Mouse (Mus musculus) kidney, embryonic 15.5 days (tissue): ENCODE data around the gene Tmem211. TPM values are rescaled to one million over a fixed set of nuclear protein-coding genes. Genes with fewer than 3 reads are reported as not detected.

Source experiments
- ATAC-seq: fragments of 200-750 bp; cut with Nextera tagmentation; replicated peaks from 2 replicates; pipeline ENCODE4 v1.8.0; 2017; ENCODE audit warnings: moderate TSS enrichment; ENCODE audit not compliant: low FRiP score
- H3K27ac ChIP-seq: fragments of 300-500 bp; sonication (generic); 2 replicates; pipeline ENCODE4 v1.5.1; 2015; ENCODE audit warnings: mild to moderate bottlenecking, inconsistent platforms
- H3K27me3 ChIP-seq: fragments of 300-500 bp; sonication (generic); 2 replicates; pipeline ENCODE4 v1.6.1; 2015; ENCODE audit warnings: inconsistent platforms
- H3K36me3 ChIP-seq: fragments of 300-500 bp; sonication (generic); 2 replicates; pipeline ENCODE4 v1.6.1; 2015; ENCODE audit warnings: inconsistent platforms
- H3K4me1 ChIP-seq: fragments of 300-500 bp; sonication (generic); 2 replicates; pipeline ENCODE4 v1.6.1; 2015; ENCODE audit warnings: inconsistent platforms
- H3K4me2 ChIP-seq: fragments of 300-500 bp; sonication (generic); 2 replicates; pipeline ENCODE4 v1.6.1; 2015; ENCODE audit warnings: moderate library complexity, mild to moderate bottlenecking, inconsistent platforms
- H3K4me3 ChIP-seq: fragments of 300-500 bp; sonication (generic); replicated peaks from 2 replicates; pipeline ENCODE4 v1.5.1; 2015; ENCODE audit warnings: mild to moderate bottlenecking, inconsistent platforms
- H3K9ac ChIP-seq: fragments of 300-500 bp; sonication (generic); 2 replicates; pipeline ENCODE4 v1.6.1; 2015; ENCODE audit warnings: mild to moderate bottlenecking, inconsistent platforms
- H3K9me3 ChIP-seq: fragments of 300-500 bp; sonication (generic); replicated peaks from 2 replicates; pipeline ENCODE4 v1.6.1; 2016; ENCODE audit warnings: inconsistent platforms
- WGBS: fragments of 180-500 bp; shearing (Covaris S2); methylation state at CpG from one replicate; pipeline ENCODE4 v1.1.7; 2015; ENCODE audit warnings: mixed read lengths; 5-methylcytosine and 5-hydroxymethylcytosine counted together
- polyA plus RNA-seq: library from polyadenylated mRNA; unstranded; fragments of >200 nt; fragmentation: Nextera tagmentation; extraction: Ambion mirVana; gene quantifications from 2 replicates; pipeline ENCODE4 v1.2.1, GENCODE M21; 2015

The Tmem211 gene
- polyA plus RNA-seq, 1 experiment from 2014 or later: 0.19 TPM

- Histone ChIP-seq H3K4me2 (no peak overlapping the region), H3K27ac (no peak overlapping the region), H3K4me1 (peaks cover 7% of the 10 kb centered on the region), H3K27me3 (peaks cover 30% of the 10 kb centered on the region), H3K4me3 (no peak overlapping the region), H3K9ac (no peak overlapping the region), H3K9me3 (no peaks in the 10 kb centered on the region), H3K36me3 (no peaks in the 10 kb centered on the region)
- WGBS: 55% methylated on average over 2 of the region's 2 CpGs
- no peak for ATAC-seq
These were observed 57.0 kb downstream of the Tmem211 start for GRCm38 (mm10) chr5:113283726-113284125.

- Histone ChIP-seq H3K36me3 (no peaks in the 10 kb centered on the region), H3K27ac (no peak overlapping the region), H3K9me3 (no peaks in the 10 kb centered on the region), H3K4me2 (no peak overlapping the region), H3K4me1 (peaks cover 4% of the 10 kb centered on the region), H3K27me3 (peaks cover 46% of the 10 kb centered on the region), H3K9ac (no peak overlapping the region), H3K4me3 (no peak overlapping the region)
- 65% methylated on average over 16 of the region's 16 CpGs for WGBS
- ATAC-seq: no peak
These were observed 58.8 kb downstream of the Tmem211 start for GRCm38 (mm10) chr5:113285541-113285940.

- 74% methylated on average over 11 of the region's 11 CpGs for WGBS
- Histone ChIP-seq H3K9ac (no peak overlapping the region), H3K4me3 (no peak overlapping the region), H3K4me2 (no peak overlapping the region), H3K9me3 (no peaks in the 10 kb centered on the region), H3K27ac (no peak overlapping the region), H3K36me3 (no peaks in the 10 kb centered on the region), H3K27me3 (peaks cover 50% of the 10 kb centered on the region), H3K4me1 (peaks cover 4% of the 10 kb centered on the region)
- no peak for ATAC-seq
These were observed 59.3 kb downstream of the Tmem211 start for GRCm38 (mm10) chr5:113286048-113286447.

- Histone ChIP-seq H3K9me3 (no peaks in the 10 kb centered on the region), H3K4me3 (peak overlapping the region; percentile 21; the same call in 1 of the 2 replicates), H3K4me1 (peaks cover 4% of the 10 kb centered on the region), H3K4me2 (peak overlapping the region; percentile 52), H3K36me3 (no peaks in the 10 kb centered on the region), H3K27ac (no peak overlapping the region), H3K27me3 (peaks cover 51% of the 10 kb centered on the region), H3K9ac (no peak overlapping the region)
- ATAC-seq: no peak; the same call in 1 of the 2 replicates
- 3% methylated on average over 60 of the region's 60 CpGs for WGBS
These were observed 60.1 kb downstream of the Tmem211 start for GRCm38 (mm10) chr5:113286591-113287520.

GRCm38 (mm10) chr5:113287762-113288161 is 61.1 kb downstream of the Tmem211 start:
- ATAC-seq: no peak
- 47% methylated on average over 5 of the region's 5 CpGs for WGBS
- H3K4me2 ChIP-seq: no peak overlapping the region
- no peaks in the 10 kb centered on the region for H3K9me3 ChIP-seq
- no peak overlapping the region for H3K4me3 ChIP-seq
- no peak overlapping the region for H3K27ac ChIP-seq
- H3K36me3 ChIP-seq: no peaks in the 10 kb centered on the region
- no peak overlapping the region for H3K9ac ChIP-seq
- H3K4me1 ChIP-seq: peaks cover 4% of the 10 kb centered on the region
- peaks cover 53% of the 10 kb centered on the region for H3K27me3 ChIP-seq

GRCm38 (mm10) chr5:113288490-113288889 is 61.8 kb downstream of the Tmem211 start:
- H3K4me3 ChIP-seq: no peak overlapping the region
- H3K4me2 ChIP-seq: no peak overlapping the region
- peaks cover 4% of the 10 kb centered on the region for H3K4me1 ChIP-seq
- WGBS: 41% methylated on average over 13 of the region's 13 CpGs
- no peak overlapping the region for H3K9ac ChIP-seq
- no peak for ATAC-seq
- no peaks in the 10 kb centered on the region for H3K36me3 ChIP-seq
- H3K9me3 ChIP-seq: no peaks in the 10 kb centered on the region
- H3K27me3 ChIP-seq: peaks cover 53% of the 10 kb centered on the region
- no peak overlapping the region for H3K27ac ChIP-seq

Other genes with a start within 250 kb of the Tmem211 start
- 10.1 and 11.9 TPM in 2 replicates for gene Grk3, start 211.1 kb upstream of the Tmem211 start, polyA plus RNA-seq
- gene Crybb2, start 156.8 kb upstream of the Tmem211 start, polyA plus RNA-seq: not detected in 2 replicates
- gene Crybb3, start 145.3 kb upstream of the Tmem211 start, polyA plus RNA-seq: 1.1 and 1.2 TPM in 2 replicates
- 7.0 and 7.5 TPM in 2 replicates for gene 2900026A02Rik, start 5.7 kb upstream of the Tmem211 start, polyA plus RNA-seq
- 6.3 and 6.4 TPM in 2 replicates for gene Sgsm1, start 83.9 kb downstream of the Tmem211 start, polyA plus RNA-seq
- not detected in 2 replicates for gene Aym1, start 130.4 kb downstream of the Tmem211 start, polyA plus RNA-seq